Mouse (Mus musculus) brain, embryonic 14.5 days (tissue): ENCODE results near the gene Mis12. TPM values are rescaled to one million over a fixed set of nuclear protein-coding genes. Genes with fewer than 3 reads are reported as not detected.

Experiments
- DNase-seq: peaks from one replicate; pipeline ENCODE4 v3.0.0-alpha.2; 2011; ENCODE audit warnings: low read depth
- CTCF ChIP-seq: fragments of 200-500 bp; IDR thresholded peaks from 2 replicates; pipeline ENCODE4 v1.5.1; 2012; ENCODE audit warnings: inconsistent platforms, mild to moderate bottlenecking, moderate library complexity, borderline replicate concordance; ENCODE audit not compliant: insufficient read depth, insufficient read length; ENCODE audit errors: extremely low read depth
- POLR2A ChIP-seq: fragments of 200-500 bp; IDR thresholded peaks from 2 replicates; pipeline ENCODE4 v1.6.1; 2012; ENCODE audit warnings: mild to moderate bottlenecking, inconsistent platforms, borderline replicate concordance; ENCODE audit not compliant: poor library complexity, insufficient read depth, insufficient read length, severe bottlenecking; ENCODE audit errors: extremely low read depth
- polyA plus RNA-seq: library from polyadenylated mRNA; depleted of rRNA; stranded (reverse); fragments of >200 nt; gene quantifications from 2 replicates; pipeline ENCODE4 v1.2.3, GENCODE M21; 2012

The Mis12 gene
- polyA plus RNA-seq, 1 experiment: 20.9 TPM

DNA sequence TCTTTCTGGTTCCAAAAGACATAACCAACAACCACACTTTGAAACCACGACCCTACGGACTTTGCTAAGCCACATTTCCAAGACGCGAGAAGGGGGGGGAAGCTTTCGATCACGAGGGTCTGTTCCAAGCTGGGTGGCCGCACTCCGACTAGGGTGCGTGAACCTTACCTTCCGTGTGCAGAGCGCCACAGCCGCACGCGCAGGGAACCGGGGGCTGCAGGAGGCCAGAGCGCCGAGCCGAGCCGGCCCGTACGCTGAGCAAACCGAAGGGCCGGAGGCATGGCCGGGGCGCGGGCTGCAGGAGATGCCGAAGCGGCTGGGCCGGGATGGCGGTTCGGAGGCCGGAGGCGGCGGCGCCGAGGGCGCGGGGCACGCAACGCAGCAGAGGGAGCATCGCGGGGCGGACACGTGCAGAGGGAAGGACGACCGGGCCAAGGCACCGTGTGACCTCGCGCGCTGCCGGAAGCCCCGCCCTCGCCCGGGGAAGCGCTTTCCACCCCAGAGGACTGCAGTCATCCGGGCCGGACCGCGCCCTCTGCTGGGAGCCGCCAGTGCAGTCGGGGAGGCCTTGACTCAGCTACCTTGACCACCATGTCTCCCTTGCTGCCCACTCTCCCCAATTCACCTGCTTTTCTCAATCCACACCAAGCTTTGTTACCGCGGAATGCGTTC lies 36.7 kb upstream of the Mis12 start, which contains the start of gene C1qbp:
Gene C1qbp, minus strand, starts transcription at position 470 of the 672 bp plus-strand sequence.
- TF ChIP-seq CTCF (peak; percentile 91), POLR2A (peak; percentile 69)
- DNase-seq: peak; percentile 96

DNA sequence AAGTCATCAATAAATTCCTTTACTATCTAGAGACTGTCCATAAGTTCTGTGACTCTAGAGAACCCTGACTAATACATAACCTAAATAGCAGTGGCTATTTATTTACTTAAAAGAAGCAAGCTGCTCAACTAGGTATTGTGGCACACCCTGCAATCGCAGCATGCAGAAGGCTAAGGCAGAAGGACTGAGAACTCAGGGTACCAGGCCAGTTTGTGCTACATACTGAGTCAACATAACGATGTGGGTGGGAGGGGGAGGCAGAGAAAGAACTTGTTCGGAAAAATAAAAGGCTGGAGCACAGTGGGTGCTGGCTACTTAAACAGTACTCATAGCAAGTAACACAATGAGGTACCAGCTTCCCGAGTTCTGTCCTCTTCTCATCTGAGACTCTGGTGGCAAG lies 18.2 kb upstream of the Mis12 start:
- TF ChIP-seq CTCF (no peak), POLR2A (no peak)
- DNase-seq: no peak

DNA sequence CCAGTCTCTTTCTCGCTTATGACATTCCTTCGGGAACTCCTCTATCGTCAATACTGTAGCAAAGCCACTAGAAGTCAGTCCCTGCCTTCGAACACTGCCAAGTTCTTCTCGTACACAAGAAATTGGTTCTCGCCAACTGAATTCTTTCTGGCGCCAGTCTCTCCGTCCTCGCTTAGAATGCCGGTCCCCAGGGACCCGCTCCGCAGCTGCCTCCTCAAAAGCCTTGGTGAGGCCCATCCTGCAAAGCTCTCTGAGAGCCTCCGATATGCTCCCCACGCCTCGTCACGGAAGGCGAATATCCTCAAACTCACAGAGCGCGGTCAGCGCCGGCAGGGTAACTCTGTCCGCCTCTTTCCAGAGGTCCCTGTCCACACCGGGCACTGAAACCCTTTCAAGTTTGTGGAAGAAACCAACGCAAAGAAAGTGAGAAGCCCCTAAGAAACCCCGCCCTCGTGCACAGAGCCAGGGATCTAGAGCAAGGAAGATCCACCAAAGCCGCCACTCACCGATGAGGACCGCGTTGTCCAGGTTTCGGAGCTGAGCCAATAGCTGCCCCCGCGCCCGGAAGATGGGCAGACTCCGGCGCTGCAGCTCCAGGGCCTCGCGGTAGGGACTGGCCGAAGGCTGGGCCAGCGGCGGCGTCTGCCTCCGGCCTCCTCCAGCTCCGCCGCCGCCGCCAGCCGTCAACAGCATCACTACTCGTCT lies 15.6 kb upstream of the Mis12 start:
- no peak for TF ChIP-seq POLR2A
- no peak for TF ChIP-seq CTCF
- peak; percentile 49 for DNase-seq

DNA sequence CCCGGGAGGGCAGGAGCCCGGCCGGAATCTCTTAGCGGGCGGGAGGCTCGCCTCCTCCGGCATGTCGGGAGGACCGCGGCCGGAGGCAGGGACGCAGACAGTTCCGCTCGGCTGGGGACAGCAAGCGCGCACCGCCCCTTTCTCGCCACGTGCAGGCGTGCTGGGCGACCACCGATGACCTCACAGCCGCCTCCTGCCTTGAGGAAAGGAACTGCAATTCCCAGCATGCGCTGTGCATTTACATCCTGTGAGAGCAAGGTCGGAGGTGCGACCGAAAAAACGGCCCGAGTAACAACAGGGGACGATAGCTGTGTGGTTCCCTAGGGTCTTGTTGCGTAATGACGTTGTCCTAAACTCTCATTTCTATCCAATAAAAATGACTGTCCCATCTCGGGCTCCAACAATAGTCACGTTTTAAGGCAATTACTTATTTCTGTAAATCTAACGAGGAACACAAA lies 15.1 kb upstream of the Mis12 start, which contains the start of gene Dhx33:
Gene Dhx33, minus strand, starts transcription at position 122 of the 458 bp plus-strand sequence.
- peak; percentile 100 for DNase-seq
- TF ChIP-seq POLR2A (peak; percentile 30; the same call in 1 of the 2 replicates), CTCF (peak; percentile 15; the same call in 1 of the 2 replicates)

DNA sequence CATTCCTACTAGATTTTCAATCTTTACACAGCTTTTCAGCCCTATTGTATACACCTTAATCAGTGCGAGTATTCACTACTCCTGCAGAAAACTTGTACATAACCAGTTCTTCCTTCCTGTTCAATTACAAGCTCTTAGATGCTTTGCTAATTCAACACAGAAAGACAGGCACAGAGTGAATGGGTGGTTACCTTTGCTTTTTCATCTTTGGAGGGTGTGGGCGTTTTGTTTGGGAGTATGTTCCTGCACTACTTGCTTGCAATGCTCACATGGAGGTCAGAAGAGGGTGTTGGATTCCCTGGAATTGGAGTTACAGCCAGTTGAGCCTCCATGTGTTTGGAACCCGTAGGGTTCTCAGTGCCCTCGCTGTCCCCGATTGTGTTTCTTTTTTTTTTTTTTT lies 14.4 kb upstream of the Mis12 start:
- peak; percentile 8 for DNase-seq
- TF ChIP-seq POLR2A (no peak), CTCF (no peak)

DNA sequence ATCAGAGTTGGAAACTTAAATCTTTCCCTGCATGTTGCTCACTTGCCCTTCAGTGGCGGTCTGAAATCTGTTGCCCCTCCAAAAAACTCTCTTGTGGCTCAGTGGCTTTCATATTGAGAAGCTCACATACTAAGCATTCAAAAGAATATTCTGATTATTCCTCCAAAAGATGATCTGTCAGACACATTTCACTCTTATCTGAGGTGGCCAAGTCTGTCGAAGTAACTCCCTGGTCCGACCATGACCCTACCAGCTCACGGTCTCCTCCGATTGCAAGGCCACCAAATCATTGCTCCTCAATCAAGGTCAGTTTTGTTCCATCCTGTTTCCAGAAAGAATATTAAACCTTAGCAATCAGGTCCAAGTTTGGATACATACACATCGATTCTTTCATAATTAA lies 12.4 kb upstream of the Mis12 start:
- DNase-seq: no peak
- no peak for TF ChIP-seq POLR2A
- TF ChIP-seq CTCF: no peak

DNA sequence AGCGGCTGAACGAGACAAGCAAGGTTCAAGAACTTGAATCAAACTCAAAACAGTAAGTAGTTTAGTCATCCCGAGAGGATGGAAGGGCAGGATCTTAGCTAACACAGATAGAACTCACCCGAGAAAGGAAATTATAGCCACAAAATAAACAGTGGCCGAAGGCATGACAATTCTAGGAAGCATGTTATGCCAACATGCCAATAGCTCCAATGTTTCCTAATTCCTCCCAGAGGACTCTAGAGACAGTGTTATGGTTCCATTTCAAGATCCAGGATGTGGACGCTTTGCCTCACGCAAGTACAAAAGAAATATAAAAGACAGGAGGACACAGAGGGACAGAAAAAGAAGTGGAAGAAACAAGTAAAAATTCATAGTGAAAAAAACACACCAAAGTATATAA lies 11.6 kb upstream of the Mis12 start:
- DNase-seq: no peak
- TF ChIP-seq POLR2A (no peak), CTCF (no peak)

DNA sequence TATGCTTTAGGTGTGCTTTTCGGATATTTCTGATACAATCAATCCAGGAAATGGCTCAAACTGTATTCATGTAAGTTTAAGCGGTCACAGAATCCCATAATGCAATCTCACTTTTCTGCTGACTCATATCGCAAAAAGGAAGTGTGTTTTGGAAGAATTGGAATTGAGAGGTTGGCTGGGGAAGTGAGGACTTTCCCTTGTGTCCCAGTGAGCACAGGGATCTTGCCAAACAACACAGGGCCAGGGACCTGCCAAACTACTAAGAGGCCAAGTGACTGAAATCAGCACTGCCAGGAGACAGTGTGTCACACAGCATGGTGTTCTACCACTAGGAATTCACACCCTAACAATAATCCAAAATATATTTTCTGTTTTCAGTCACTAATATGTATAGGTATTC lies 11.1 kb upstream of the Mis12 start:
- TF ChIP-seq CTCF (no peak), POLR2A (no peak)
- no peak for DNase-seq

DNA sequence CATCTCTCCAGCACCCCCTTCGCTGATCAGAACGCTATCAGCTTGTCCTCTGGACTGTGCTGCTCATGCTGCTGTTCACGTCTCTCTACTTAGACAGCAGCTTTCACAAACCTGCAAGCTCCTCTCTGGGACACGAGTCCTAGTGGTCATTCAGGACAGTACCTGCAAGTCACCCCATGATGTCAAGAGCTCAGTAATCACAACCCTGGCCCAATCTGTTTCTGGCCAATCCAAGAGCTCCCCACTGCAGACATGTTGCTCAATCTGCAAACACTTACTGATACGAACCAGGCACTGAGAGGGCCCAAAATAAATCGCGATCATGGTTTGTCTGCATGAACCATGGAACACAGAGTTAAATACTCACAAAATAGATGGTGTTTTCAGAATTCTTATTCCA lies 6.7 kb upstream of the Mis12 start:
- TF ChIP-seq POLR2A: no peak
- TF ChIP-seq CTCF: no peak
- no peak for DNase-seq

DNA sequence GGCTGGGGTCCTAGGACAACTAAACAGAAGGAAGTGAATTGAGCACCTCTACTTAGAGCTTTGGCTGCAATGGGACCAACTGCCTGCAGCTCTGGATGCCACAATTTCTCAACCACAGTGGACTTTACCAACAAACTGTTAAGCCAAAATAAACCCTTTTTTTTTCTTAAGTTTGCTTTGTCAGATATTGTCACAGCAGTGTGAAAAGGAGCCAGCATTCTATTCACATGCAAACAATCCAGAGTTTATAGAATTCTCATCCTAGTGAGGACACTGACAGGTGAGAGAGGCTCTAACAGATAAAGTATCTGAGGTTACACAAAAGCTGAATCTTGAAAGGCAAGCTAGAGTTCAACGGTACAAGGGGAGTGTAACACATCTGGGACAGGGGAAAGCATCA lies 2.4 kb upstream of the Mis12 start:
- DNase-seq: no peak
- TF ChIP-seq POLR2A: no peak
- no peak for TF ChIP-seq CTCF

DNA sequence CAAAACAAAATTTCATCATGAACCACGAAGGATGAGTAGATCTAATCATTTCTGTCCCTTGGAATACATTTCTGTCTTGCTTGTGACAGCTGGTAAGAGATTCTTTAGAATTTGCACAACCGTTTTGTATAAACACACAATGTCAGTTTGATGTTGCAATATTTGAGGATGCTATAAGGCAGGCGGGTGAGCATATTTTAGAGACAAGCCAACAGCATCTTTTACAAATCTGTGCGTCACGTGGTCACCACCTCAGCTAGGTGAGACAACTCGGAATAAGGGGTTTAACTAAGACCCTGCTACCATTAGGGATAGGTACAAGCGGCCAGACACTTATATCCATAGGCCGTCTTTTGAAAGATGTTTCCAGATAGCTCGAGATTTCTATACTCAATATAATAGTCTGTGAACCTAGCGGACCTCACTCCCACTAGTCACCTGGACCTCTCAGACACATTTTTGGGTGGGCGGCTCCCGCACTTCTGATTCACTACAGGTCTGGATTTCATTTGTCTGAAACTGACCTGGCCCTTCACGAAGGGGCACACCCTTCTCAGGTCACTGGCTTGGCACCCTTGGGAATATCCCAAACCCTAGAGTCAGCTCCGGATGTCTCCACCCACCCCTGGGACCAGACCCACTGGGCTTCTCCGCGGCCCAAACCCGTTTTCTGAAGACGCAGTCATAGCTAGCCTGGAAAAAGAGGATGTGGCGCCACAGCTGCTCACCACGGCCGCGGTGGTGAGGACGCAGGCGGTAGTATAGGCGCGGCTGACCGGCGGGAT lies 803 bp upstream of the Mis12 start:
- TF ChIP-seq POLR2A (no peak), CTCF (no peak)
- no peak for DNase-seq

DNA sequence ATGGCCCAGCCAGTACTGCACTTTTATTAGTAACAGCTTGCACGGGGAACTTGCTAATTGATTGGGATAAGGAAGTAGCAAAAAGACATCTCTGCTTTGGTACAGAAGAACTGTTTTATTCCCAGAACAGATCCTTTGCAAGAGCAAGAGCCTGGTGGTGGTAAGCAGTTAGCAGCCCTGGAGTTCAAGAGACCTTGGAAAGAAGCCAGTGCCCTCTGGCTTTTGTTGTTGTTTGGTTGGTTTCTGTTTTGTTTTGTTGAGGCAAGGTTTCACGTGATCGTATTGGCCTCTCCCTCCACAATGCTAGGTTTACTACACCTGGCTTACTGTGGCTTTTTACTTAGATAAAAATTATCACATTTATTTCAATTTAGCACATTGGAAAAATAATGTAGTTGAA lies 8.9 kb downstream of the Mis12 start:
- TF ChIP-seq POLR2A (no peak), CTCF (no peak)
- DNase-seq: no peak
